Mouse (Mus musculus) erythroblast, embryonic 14.5 days (primary cell): Measurements from ENCODE around the gene Pycr2. TPM values are rescaled to one million over a fixed set of nuclear protein-coding genes. Genes with fewer than 3 reads are reported as not detected.

Experiments
- H3K27me3 ChIP-seq: 2 replicates; pipeline ENCODE4 v1.6.1; 2012; ENCODE audit warnings: inconsistent platforms; ENCODE audit not compliant: control insufficient read depth
- H3K36me3 ChIP-seq: 2 replicates; pipeline ENCODE4 v1.6.1; 2012; ENCODE audit warnings: mild to moderate bottlenecking, inconsistent platforms; ENCODE audit not compliant: control insufficient read depth
- H3K4me1 ChIP-seq: 2 replicates; pipeline ENCODE4 v1.6.1; 2012; ENCODE audit warnings: inconsistent platforms; ENCODE audit not compliant: control insufficient read depth
- H3K4me3 ChIP-seq: replicated peaks from 2 replicates; pipeline ENCODE3; 2012; ENCODE audit warnings: moderate library complexity, mild to moderate bottlenecking, inconsistent platforms
- H3K9me3 ChIP-seq: 2 replicates; pipeline ENCODE4 v1.6.1; 2012; ENCODE audit warnings: low read length, inconsistent platforms, mixed read lengths; ENCODE audit not compliant: control insufficient read depth
- GATA1 ChIP-seq: IDR thresholded peaks from 2 replicates; pipeline ENCODE4 v1.6.1; 2012; ENCODE audit warnings: low read length, inconsistent platforms, mixed read lengths
- TAL1 ChIP-seq: IDR thresholded peaks from 3 replicates; pipeline ENCODE4 v1.6.1; 2012; ENCODE audit warnings: low read length, inconsistent platforms, mixed read lengths
- polyA plus RNA-seq: library from polyadenylated mRNA; stranded (reverse); fragments of >175 nt; gene quantifications from 2 replicates; pipeline ENCODE4 v1.2.3, GENCODE M21; 2012

The Pycr2 gene
- polyA plus RNA-seq, 1 experiment: 34.7 TPM

DNA sequence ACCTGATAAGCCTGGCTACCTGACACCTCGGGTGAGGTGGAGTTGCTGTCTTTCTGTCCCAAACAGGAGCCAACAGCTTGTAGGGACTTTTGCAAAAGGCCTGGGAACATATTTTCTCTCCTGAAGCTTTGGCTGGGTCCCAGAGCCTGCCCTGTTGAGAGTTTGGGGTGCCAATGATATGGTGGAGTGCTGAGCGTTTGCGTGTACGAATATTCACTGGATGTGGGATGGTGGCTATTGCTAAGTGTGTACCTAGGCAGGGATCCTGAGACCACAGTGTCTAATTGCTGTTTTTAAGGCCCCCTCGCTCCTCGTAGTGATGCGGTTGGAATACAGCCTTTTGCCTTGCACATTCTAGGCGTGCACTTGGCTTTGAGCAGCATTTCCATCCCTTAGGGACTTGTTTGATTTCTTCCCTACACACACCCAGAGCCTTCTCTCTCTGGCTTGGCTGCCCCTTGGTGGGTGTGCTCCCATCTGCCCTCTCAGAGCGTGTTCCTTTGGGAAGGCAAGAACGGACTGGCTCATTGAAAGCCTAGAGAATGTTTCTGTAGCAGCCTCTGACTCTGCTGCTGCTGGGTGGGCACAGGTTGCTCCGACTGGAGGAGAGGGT lies 39.0 kb downstream of the Pycr2 start:
- peaks cover 20% of the 10 kb centered on the region for H3K27me3 ChIP-seq
- TF ChIP-seq GATA1 (no peak), TAL1 (no peak)
- H3K36me3 ChIP-seq: peaks cover 15% of the 10 kb centered on the region
- H3K9me3 ChIP-seq: no peaks in the 10 kb centered on the region
- H3K4me3 ChIP-seq: peak overlapping the region; percentile 66
- H3K4me1 ChIP-seq: peaks cover 66% of the 10 kb centered on the region

DNA sequence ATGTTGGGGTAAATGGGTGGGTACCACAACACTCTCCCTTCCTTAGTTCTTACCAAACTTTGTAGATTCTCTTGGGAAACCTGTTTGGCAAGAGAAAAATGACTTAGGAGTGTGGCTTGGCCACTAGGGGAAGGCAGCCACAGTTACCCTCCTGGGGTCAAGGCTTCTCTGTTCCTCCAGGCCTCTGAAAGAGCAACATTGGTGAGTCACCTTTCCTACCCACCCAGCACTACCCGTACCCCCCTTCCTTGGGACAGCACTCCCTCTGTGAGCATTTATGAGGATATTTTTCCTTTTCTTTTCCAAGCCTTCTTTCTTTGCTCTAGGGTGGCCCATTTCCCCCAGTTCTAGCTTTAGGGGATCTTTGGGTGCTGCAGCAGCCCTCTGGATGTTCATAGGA lies 39.8 kb downstream of the Pycr2 start:
- TF ChIP-seq GATA1 (no peak), TAL1 (no peak)
- Histone ChIP-seq H3K27me3 (peaks cover 15% of the 10 kb centered on the region), H3K36me3 (peaks cover 21% of the 10 kb centered on the region), H3K4me1 (peaks cover 67% of the 10 kb centered on the region), H3K9me3 (no peaks in the 10 kb centered on the region), H3K4me3 (no peak overlapping the region)

DNA sequence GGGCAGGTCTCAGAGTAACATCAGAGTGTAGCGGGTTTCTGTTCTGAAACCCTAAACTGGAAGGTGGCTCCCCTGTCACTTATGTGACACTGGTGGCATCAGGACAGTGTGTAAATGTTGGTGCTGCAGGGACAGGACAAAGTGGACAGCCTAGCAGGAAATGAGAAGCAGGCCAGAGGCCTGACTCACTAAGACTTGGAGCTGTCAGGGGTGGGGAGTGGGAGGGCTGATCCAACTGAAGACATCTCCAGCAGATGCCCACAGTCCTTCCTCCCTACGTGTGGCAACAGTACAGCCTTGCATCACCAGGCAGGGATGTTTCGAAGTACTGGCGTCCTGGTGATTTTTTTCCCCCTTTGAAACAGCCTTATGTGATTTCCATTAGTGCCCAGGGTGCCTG lies 40.5 kb downstream of the Pycr2 start:
- no peak for TF ChIP-seq GATA1
- no peak for TF ChIP-seq TAL1
- peaks cover 27% of the 10 kb centered on the region for H3K36me3 ChIP-seq
- H3K4me1 ChIP-seq: peaks cover 67% of the 10 kb centered on the region
- H3K27me3 ChIP-seq: peaks cover 15% of the 10 kb centered on the region
- H3K9me3 ChIP-seq: no peaks in the 10 kb centered on the region
- no peak overlapping the region for H3K4me3 ChIP-seq

DNA sequence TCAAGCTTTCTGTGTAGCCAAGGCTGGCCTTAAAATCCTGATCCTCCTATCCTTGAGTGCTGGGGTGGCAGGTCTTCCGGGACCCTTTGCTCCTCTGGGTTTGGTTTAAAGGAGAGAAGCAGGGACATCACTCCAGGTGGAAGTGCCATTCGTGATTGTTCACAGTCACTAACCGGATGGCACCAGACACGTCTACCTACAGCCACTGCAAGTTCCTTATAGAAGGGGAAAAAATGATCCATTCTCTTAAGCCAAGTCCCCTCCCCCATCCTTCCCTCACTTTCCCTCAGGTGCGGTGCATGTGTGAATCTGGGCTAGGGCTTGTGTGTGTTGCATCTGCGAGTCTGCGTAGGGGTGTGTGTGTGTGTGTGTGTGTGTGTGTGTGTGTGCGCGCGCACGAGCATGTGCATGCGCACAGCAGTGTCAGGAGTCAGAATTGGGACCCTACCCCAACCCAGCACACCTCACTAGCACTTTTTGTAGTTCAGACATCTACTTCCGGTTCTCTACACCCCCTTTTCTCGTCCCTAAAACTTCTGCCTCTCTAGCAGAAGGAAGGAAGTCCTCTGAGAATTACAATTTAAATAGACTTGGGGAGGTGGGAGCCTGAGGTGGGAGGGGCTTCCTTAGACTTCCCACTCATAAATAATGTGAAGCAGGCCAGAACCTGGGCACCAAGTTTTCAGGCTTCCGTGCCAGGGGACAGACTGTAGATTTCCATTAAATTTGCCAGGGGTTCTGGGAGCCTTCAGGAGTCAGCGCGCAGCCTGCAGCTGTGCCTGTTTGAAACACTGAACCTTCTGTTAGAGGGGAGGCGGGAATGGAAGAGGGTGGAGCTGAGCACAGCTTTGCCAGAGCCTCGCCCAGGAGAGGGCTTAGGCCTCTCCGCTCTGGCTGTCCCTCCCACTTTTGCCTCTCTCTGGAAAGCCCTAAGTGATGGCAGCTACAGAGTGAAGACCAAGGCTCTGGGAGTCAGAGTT lies 41.2 kb downstream of the Pycr2 start:
- H3K9me3 ChIP-seq: no peaks in the 10 kb centered on the region
- TF ChIP-seq TAL1: no peak
- no peak for TF ChIP-seq GATA1
- peaks cover 15% of the 10 kb centered on the region for H3K27me3 ChIP-seq
- H3K4me1 ChIP-seq: peaks cover 67% of the 10 kb centered on the region
- peaks cover 34% of the 10 kb centered on the region for H3K36me3 ChIP-seq
- peak overlapping the region; percentile 43 for H3K4me3 ChIP-seq

DNA sequence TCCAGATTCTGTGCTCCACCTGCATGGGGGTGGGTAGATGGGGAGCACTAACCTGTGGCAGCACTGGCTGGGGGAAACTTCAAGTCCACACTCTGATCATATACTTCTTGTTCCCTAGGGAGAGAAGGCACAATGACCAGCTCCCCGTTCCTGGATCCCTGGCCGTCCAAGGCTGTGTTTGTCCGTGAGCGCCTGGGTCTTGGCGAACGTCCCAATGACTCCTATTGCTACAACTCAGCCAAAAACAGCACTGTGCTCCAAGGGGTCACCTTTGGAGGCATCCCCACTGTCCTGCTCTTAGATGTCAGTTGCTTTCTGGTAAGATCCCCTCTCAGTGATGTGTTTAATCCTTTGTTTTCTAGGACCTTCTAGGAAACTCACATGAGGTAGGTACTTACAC lies 42.4 kb downstream of the Pycr2 start:
- TF ChIP-seq GATA1 (no peak), TAL1 (no peak)
- Histone ChIP-seq H3K36me3 (peaks cover 34% of the 10 kb centered on the region), H3K4me3 (no peak overlapping the region), H3K27me3 (peaks cover 7% of the 10 kb centered on the region), H3K4me1 (peaks cover 60% of the 10 kb centered on the region), H3K9me3 (no peaks in the 10 kb centered on the region)

DNA sequence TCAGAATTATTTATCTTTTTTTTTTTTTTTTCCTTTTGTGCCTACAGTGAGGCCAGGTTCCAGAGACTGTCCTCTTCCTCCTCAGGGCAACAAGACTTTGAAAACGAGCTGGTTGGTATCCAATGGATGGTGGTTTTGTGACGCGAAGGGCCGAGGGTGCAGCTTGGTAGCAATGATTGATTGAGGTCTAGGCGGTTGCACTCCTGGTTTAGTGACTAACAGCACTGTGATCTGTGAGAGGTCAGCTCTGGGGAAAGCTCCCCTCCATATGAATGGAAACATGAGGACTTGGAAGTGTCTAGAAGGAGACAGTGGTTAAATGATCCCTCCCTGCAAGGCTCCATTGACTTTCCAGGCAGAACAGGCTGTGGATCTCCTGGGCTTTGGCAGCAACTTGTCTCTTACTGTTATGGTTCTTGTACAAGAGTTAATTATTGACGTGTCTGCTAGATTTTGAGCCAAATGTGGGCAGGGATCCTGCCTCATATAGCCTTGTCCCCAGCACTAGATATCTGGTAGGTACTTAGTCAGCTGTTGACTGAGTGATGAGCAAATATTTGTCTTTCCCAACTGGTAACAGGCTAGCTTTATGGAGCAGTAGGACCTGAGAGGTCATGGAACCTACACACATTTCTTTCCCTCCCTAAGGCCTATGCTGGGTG lies 48.1 kb downstream of the Pycr2 start:
- TF ChIP-seq TAL1 (no peak), GATA1 (no peak)
- Histone ChIP-seq H3K9me3 (no peaks in the 10 kb centered on the region), H3K36me3 (peaks cover 62% of the 10 kb centered on the region), H3K27me3 (no peaks in the 10 kb centered on the region), H3K4me1 (peaks cover 12% of the 10 kb centered on the region), H3K4me3 (no peak overlapping the region)

DNA sequence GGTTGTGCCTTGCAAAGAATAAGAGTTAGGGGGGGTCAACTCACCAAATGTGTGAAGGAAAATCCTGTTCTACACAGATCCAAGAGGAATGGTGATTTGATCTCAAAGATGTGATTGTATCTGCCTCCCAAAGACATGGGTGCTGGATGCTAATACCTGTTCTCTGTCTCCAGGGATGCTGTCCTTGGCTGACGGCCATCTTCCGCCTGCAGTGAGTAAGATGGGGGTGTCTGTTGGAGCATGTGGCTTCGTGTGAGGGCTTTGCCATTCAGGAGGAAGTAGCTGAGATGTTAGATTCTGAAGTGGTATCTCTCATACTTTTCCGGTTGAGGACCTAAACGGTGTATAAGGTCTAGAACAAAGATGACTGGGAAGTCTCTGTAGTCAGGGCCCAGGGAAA lies 48.7 kb downstream of the Pycr2 start:
- Histone ChIP-seq H3K4me3 (no peak overlapping the region), H3K4me1 (peaks cover 15% of the 10 kb centered on the region), H3K36me3 (peaks cover 59% of the 10 kb centered on the region), H3K27me3 (no peaks in the 10 kb centered on the region), H3K9me3 (no peaks in the 10 kb centered on the region)
- no peak for TF ChIP-seq GATA1
- no peak for TF ChIP-seq TAL1

DNA sequence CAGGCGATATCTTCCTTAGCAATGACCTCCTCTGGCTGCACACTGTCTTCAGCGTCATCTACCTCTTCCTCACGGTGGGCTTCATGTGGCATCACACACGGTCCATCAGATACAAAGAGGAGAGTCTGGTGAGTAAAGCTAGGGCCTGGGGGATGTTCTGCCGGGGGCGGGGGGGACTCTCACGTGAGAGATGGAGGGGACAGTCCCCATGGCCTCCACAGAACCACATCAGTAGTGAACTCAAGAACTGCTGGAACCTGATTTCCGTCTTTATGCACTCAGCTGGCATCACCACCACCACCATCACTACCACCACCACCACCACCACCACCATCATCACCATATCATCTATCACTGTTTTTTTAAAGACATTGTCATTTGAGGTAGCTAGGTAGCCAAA lies 52.3 kb downstream of the Pycr2 start:
- no peaks in the 10 kb centered on the region for H3K9me3 ChIP-seq

DNA sequence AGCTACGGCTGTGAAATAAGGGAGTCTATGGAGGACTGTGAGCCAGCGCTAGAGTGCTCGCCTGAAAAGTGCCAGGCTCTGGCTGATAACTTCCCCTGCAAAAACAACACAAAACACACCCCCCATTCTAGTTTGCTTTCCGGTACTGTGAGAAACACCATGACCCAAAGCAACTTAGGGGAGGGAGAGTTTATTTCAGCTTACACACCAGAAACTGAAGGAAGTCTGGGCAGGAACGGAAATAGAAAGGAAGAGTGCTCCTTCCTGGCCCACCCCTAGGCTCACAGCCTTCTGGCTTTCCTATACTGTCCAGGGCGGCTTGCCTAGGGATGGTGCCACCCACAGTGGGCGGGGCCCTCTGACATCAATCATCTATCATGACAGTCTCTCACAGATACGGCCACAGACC lies 52.9 kb downstream of the Pycr2 start:
- no peak for TF ChIP-seq TAL1
- TF ChIP-seq GATA1: no peak
- peaks cover 62% of the 10 kb centered on the region for H3K36me3 ChIP-seq
- no peaks in the 10 kb centered on the region for H3K27me3 ChIP-seq
- no peaks in the 10 kb centered on the region for H3K9me3 ChIP-seq
- H3K4me1 ChIP-seq: peaks cover 17% of the 10 kb centered on the region
- H3K4me3 ChIP-seq: no peak overlapping the region

More for the DNA sequence above, 52.3 kb downstream of the Pycr2 start:
- TF ChIP-seq GATA1 (no peak), TAL1 (no peak)
- peaks cover 58% of the 10 kb centered on the region for H3K36me3 ChIP-seq
- H3K4me1 ChIP-seq: peaks cover 17% of the 10 kb centered on the region
- H3K4me3 ChIP-seq: no peak overlapping the region
- no peaks in the 10 kb centered on the region for H3K27me3 ChIP-seq

Other genes with a start within 250 kb of the Pycr2 start
- not detected in 2 replicates for gene Mixl1, start 207.3 kb upstream of the Pycr2 start, polyA plus RNA-seq
- 0.23 and 0.27 TPM in 2 replicates for gene Acbd3, start 178.2 kb upstream of the Pycr2 start, polyA plus RNA-seq
- gene H3f3a, start 90.3 kb upstream of the Pycr2 start, polyA plus RNA-seq: 610 and 750 TPM in 2 replicates
- gene Sde2, start 53.2 kb upstream of the Pycr2 start, polyA plus RNA-seq: 2.5 and 2.7 TPM in 2 replicates
- not detected in 2 replicates for gene Lefty2, start 11.2 kb upstream of the Pycr2 start, polyA plus RNA-seq
- gene Lefty1, start 30.7 kb downstream of the Pycr2 start, polyA plus RNA-seq: 0.20 and 0.87 TPM in 2 replicates
- 0.27 and 0.36 TPM in 2 replicates for gene Tmem63a, start 38.1 kb downstream of the Pycr2 start, polyA plus RNA-seq
- gene Ephx1, start 116.6 kb downstream of the Pycr2 start, polyA plus RNA-seq: not detected in 2 replicates
- not detected in 2 replicates for gene 9130409I23Rik, start 146.9 kb downstream of the Pycr2 start, polyA plus RNA-seq
- gene Nvl, start 239.9 kb downstream of the Pycr2 start, polyA plus RNA-seq: 0.45 and 0.50 TPM in 2 replicates
- 2.0 and 2.1 TPM in 2 replicates for gene Cnih4, start 240.4 kb downstream of the Pycr2 start, polyA plus RNA-seq